Mouse (Mus musculus) intestine, postnatal 0 days (tissue): Measurements from ENCODE around the gene Inca1. TPM values are rescaled to one million over a fixed set of nuclear protein-coding genes. Genes with fewer than 3 reads are reported as not detected.
A peak's percentile ranks its signal among the peaks of the same experiment; 100 is the strongest.

ENCODE experiments used
- ATAC-seq: fragments of 200-750 bp; cut with Nextera tagmentation; 2 replicates; pipeline ENCODE4 v1.8.0; 2017; ENCODE audit warnings: mild to moderate bottlenecking, moderate TSS enrichment, moderate library complexity
- H3K27ac ChIP-seq: fragments of 300-500 bp; sonication (generic); 2 replicates; pipeline ENCODE4 v1.5.1; 2014; ENCODE audit warnings: mild to moderate bottlenecking, low read depth, low read length, moderate library complexity
- H3K27me3 ChIP-seq: fragments of 300-500 bp; sonication (generic); replicated peaks from 2 replicates; pipeline ENCODE4 v1.6.1; 2014; ENCODE audit warnings: low read length, mixed read lengths; ENCODE audit not compliant: control insufficient read depth, insufficient read depth
- H3K36me3 ChIP-seq: fragments of 300-500 bp; sonication (generic); 2 replicates; pipeline ENCODE4 v1.6.1; 2014; ENCODE audit warnings: mild to moderate bottlenecking, moderate library complexity; ENCODE audit not compliant: control insufficient read depth, insufficient read depth
- H3K4me1 ChIP-seq: fragments of 300-500 bp; sonication (generic); replicated peaks from 2 replicates; pipeline ENCODE4 v1.6.1; 2014; ENCODE audit warnings: antibody characterized with exemption, low read length, mixed read lengths; ENCODE audit not compliant: control insufficient read depth, insufficient read depth
- H3K4me2 ChIP-seq: fragments of 300-500 bp; sonication (generic); replicated peaks from 2 replicates; pipeline ENCODE4 v1.6.1; 2014; ENCODE audit warnings: low read depth, mild to moderate bottlenecking, moderate library complexity
- H3K4me3 ChIP-seq: fragments of 300-500 bp; sonication (generic); 2 replicates; pipeline ENCODE4 v1.5.1; 2014; ENCODE audit warnings: low read depth, low read length
- H3K9ac ChIP-seq: fragments of 300-500 bp; sonication (generic); 2 replicates; pipeline ENCODE4 v1.6.1; 2014; ENCODE audit warnings: mild to moderate bottlenecking, low read depth, low read length
- H3K9me3 ChIP-seq: fragments of 300-500 bp; sonication (generic); 2 replicates; pipeline ENCODE4 v1.6.1; 2016; ENCODE audit warnings: mixed run types; ENCODE audit not compliant: control insufficient read depth
- CTCF ChIP-seq: sonication (generic); IDR thresholded peaks from 2 replicates; pipeline ENCODE4 v1.5.1; 2016; ENCODE audit warnings: low read depth, mild to moderate bottlenecking, control low read depth, antibody characterized with exemption, moderate library complexity
- WGBS: fragments of 180-500 bp; shearing (Covaris S2); extraction: QIAGEN DNeasy Blood & Tissue Kit; methylation state at CpG from one replicate; pipeline ENCODE4 v1.1.7; 2014; 5-methylcytosine and 5-hydroxymethylcytosine counted together
- polyA plus RNA-seq: library from polyadenylated mRNA; unstranded; fragments of >200 nt; fragmentation: Nextera tagmentation; extraction: Ambion mirVana; gene quantifications from 2 replicates; pipeline ENCODE4 v1.2.1, GENCODE M21; 2015

Inca1 gene
- polyA plus RNA-seq, 1 experiment from 2014 or later: 2.8 TPM

- peak overlapping the region; percentile 91 for H3K4me2 ChIP-seq
- H3K27me3 ChIP-seq: no peaks in the 10 kb centered on the region
- no peak overlapping the region for H3K9ac ChIP-seq
- peaks cover 30% of the 10 kb centered on the region for H3K36me3 ChIP-seq
- H3K27ac ChIP-seq: peak overlapping the region; percentile 60; the same call in 1 of the 2 replicates
- whole genome bisulfite sequencing: 45% methylated on average over 12 of the region's 12 CpGs
- H3K4me3 ChIP-seq: no peak overlapping the region
- ATAC-seq: no peak
- H3K4me1 ChIP-seq: peaks cover 8% of the 10 kb centered on the region; the same call in 1 of the 2 replicates
- no peaks in the 10 kb centered on the region for H3K9me3 ChIP-seq
- TF ChIP-seq CTCF: no peak
Observed at GRCm38 (mm10) chr11:70650322-70651175, 49.4 kb downstream of the Inca1 start.

GRCm38 (mm10) chr11:70649185-70649734 is 50.7 kb downstream of the Inca1 start:
- no peaks in the 10 kb centered on the region for H3K9me3 ChIP-seq
- 57% methylated on average over 8 of the region's 8 CpGs for WGBS
- H3K27ac ChIP-seq: peak overlapping the region; percentile 60
- 0 out of 2 replicates have a peak overlapping the region, but pooled peaks have one; percentile 1 for H3K9ac ChIP-seq
- H3K4me1 ChIP-seq: peaks cover 8% of the 10 kb centered on the region; the same call in 1 of the 2 replicates
- H3K4me2 ChIP-seq: peak overlapping the region; percentile 91
- ATAC-seq: no peak
- no peaks in the 10 kb centered on the region for H3K27me3 ChIP-seq
- no peak overlapping the region for H3K4me3 ChIP-seq
- peaks cover 39% of the 10 kb centered on the region for H3K36me3 ChIP-seq
- TF ChIP-seq CTCF: no peak

- Histone ChIP-seq H3K27ac (peak overlapping the region; percentile 98), H3K36me3 (peaks cover 45% of the 10 kb centered on the region), H3K9me3 (no peaks in the 10 kb centered on the region), H3K9ac (peak overlapping the region; percentile 94; the same call in 1 of the 2 replicates), H3K4me2 (peak overlapping the region; percentile 91), H3K27me3 (no peaks in the 10 kb centered on the region), H3K4me3 (peak overlapping the region; percentile 77), H3K4me1 (peaks cover 8% of the 10 kb centered on the region; the same call in 1 of the 2 replicates)
- 45% methylated on average over 4 of the region's 4 CpGs for WGBS
- no peak for ATAC-seq
- TF ChIP-seq CTCF: no peak
Observed at GRCm38 (mm10) chr11:70648512-70648911, 51.4 kb downstream of the Inca1 start.

- peak; percentile 5 for ATAC-seq
- Histone ChIP-seq H3K4me1 (peaks cover 8% of the 10 kb centered on the region; the same call in 1 of the 2 replicates), H3K9ac (peak overlapping the region; percentile 94), H3K27ac (peak overlapping the region; percentile 98), H3K36me3 (peaks cover 42% of the 10 kb centered on the region), H3K9me3 (no peaks in the 10 kb centered on the region), H3K27me3 (no peaks in the 10 kb centered on the region), H3K4me3 (peak overlapping the region; percentile 77), H3K4me2 (peak overlapping the region; percentile 91)
- no peak for TF ChIP-seq CTCF
- 2% methylated on average over 28 of the region's 28 CpGs for WGBS
Observed at GRCm38 (mm10) chr11:70647716-70648420, 52.1 kb downstream of the Inca1 start.

- no peaks in the 10 kb centered on the region for H3K9me3 ChIP-seq
- H3K36me3 ChIP-seq: peaks cover 33% of the 10 kb centered on the region
- H3K4me1 ChIP-seq: peaks cover 8% of the 10 kb centered on the region; the same call in 1 of the 2 replicates
- under 1% methylated on average over 61 of the region's 63 CpGs for WGBS
- H3K4me3 ChIP-seq: peak within 1 kb of the TSS; percentile 77
- H3K27me3 ChIP-seq: no peaks in the 10 kb centered on the region
- peak within 1 kb of the TSS; percentile 91 for H3K4me2 ChIP-seq
- peak within 1 kb of the TSS; percentile 94 for H3K9ac ChIP-seq
- TF ChIP-seq CTCF: peak; percentile 47
- peak; percentile 82 for ATAC-seq
- peak within 1 kb of the TSS; percentile 98 for H3K27ac ChIP-seq
Observed at GRCm38 (mm10) chr11:70646691-70647650, 53.0 kb downstream of the Inca1 start, which contains the start of the genes Rnf167 and Slc25a11. TSS of gene Rnf167 (plus strand) at chr11:70647235. TSS of gene Slc25a11 (minus strand) at chr11:70647479.
